Mouse (Mus musculus) T-helper 2 cell (primary cell): ENCODE data around the gene Hoxd4.

ENCODE experiments used
- in situ Hi-C: fragments of 300-600 bp; cut with MboI, MseI; formaldehyde crosslinking; loops from one replicate; pipeline ENCODE4 v1.15.1; 2025; ENCODE audit warnings: high pct_unique_total_duplicates

Hoxd4 gene

DNA sequence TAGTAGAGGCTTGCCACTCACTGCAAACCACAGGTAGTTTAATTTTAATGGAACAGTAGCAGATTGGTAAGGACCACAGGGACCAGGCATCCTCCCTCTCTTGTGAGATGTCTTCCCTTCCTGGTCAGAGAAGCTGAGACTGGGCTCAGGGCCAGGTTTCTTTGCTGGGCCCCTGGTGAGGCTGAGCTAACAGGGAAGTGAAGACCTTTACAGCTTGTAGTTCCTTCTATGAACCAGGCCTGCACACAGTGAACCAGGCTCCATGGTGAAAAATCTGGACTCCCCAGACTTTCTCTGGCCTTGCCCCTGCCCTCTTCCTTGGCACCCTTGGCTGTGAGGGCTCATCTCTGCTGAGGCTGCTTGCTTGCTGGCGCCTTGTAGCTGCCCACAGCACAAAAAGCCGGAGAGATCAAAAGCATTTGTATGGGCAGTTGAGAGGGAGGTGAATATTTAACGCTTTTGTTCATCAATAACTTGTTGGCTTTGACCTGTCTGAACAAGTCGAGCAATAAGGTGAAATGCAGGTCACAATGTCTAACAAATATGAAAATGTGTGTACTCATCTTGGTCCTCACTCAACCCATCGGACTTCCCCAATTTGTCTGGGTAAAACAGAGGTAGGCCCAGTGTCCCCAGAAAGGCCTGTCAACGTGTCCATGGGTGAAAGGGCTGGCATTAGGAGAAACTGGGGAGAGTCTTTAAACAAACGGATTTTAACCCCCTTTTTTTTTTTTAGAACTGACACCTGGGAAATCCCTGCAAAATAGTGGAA lies 12.7 kb downstream of the Hoxd4 start:
- in situ Hi-C loops = loop anchor here (5.0 kb wide), 1 partner anchor 238 kb away; no protein-coding TSS in a partner anchor

DNA sequence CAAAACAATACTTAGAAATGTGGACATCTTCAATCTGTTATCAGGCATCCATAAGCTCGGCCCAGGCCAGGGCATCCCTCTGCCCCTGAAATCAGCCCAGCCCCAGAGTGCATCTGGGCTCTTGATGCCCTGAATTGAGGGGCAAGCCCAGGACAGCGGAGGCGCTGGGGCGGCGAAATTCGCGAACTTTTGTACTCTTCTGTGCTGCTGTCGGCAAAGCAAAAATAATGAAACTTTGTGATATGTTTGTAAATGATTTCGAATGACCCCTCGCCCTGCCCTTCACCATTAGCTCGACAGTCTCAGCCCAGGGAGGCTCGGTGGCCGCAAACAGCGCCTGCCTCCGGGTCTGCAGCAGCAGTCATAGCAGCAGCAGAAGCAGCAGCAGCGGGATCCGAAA lies 13.4 kb downstream of the Hoxd4 start:
- in situ Hi-C loops = no loop called here

DNA sequence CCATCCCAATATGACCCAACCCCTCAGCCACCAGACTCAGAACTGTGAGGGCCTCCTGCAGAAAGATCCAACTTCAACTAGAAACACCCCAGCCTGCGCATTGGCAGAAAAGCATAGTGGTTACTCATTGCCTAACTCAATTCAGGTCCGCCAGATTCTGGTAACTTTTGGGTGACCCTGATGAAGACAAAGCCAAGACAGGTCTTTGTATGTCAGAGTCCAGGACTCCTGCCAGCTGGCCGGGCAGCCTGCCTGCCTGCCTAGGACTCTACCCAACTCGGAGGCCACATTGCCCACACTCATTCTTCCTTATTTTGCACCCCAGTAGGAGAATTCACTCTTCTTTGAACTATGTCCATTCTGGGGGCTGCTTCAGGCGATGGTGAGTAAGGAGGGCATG lies 14.8 kb downstream of the Hoxd4 start, which contains the start of gene Gm28230:
Gm28230 (plus strand) TSS at position 178 of the 400 bp plus-strand sequence.
- in situ Hi-C loops = no loop called here

DNA sequence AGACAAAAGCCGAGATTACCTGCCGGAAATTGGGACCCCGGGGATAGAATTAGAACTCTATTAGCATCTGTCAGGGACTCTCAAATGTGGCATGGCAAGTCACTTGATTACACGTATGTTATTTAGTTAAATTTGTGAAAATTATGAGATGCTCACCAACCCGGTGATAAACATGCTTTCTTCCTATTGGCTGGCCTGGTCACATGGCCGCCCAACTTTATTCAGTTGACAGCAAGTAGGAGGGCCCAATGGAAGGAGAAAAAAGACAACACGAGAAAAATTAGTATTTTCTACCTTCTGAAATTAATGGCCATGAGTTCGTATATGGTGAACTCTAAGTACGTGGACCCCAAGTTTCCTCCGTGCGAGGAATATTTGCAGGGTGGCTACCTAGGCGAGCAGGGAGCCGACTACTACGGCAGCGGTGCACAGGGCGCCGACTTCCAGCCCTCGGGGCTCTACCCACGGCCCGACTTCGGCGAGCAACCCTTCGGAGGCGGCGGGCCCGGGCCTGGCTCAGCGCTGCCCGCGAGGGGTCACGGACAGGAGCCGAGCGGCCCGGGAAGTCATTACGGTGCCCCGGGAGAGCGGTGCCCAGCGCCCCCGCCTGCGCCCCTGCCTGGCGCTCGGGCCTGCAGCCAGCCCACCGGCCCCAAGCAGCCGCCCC lies 15.4 kb downstream of the Hoxd4 start:
- in situ Hi-C loops = no loop called here

DNA sequence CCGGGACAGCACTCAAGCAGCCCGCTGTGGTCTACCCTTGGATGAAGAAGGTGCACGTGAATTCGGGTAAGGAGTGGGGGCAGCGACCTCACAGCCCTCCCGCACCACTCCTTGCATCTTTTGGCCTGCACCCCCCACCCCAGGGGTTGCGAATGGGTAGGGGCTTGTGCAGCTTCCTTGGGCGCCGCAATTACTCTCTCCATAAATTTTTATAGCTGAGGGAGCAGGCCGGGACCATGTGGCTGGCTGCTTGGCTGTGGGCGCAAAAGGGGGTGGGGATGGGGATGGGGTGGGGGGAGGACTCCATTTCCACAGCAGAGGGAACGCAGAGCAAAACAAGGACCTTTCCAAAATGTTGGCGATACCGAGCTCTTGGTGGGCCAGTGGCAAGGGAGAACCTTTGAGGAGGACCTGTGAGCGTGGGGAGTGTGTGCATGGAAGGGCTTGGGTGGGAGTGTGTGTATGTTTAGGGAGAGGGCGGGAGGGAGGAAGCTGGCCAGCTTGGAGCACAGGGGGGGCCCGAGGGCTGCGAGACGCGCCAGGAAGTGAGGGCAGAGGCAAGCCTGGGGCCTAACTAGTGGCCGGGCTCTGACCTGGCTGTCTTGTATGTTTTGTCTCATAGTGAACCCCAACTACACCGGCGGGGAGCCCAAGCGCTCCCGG lies 16.0 kb downstream of the Hoxd4 start:
- in situ Hi-C loops = no loop called here

DNA sequence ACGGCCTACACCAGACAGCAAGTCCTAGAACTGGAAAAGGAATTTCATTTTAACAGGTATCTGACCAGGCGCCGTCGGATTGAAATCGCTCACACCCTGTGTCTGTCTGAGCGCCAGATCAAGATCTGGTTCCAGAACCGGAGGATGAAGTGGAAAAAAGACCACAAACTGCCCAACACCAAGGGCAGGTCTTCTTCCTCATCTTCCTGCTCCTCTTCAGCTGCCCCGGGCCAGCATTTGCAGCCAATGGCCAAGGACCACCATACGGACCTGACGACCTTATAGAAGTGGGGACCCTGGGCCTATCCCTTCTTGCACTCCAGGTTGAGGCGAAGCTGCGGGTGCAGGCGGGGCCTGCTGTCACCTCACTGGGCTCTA lies 16.6 kb downstream of the Hoxd4 start:
- in situ Hi-C loops = no loop called here

DNA sequence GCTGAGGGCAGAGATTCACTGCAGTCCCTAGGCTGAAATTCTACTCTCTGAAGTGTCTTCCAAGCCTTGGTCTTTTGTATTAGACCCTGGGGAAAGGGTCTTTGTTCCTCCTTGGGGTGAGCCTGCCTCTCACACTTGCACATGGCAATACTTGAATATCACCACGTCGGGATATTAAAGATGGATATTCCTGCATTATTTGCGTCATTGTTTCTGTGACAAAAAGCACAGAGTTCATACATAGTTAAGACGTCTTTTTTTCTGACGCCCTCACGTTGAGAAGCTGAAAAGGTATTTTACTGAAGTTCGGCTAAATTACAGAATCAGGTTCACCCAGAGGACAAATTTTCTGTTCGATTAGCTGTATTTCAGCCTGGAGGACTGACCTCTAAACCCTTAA lies 18.6 kb downstream of the Hoxd4 start:
- in situ Hi-C loops = no loop called here

DNA sequence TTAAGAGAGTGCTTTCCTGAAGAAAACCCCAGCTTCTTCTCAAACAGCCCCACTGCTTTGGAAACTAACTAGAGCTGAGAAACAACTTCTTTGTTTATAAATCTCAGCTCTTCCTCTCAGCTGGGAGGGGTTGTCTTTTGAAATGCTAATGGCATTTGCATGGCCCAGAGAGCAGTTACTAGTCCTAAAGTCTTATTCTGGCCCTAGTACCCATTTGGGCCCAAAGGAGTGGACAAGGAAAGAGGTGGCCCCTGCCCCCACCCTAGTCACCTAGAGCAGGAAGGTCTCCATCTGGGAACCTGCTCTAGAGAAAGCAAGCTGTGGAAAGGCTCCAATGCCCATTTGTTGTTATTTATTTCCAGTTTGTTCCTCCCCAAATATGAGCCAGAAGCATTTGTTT lies 19.3 kb downstream of the Hoxd4 start:
- in situ Hi-C loops = no loop called here

DNA sequence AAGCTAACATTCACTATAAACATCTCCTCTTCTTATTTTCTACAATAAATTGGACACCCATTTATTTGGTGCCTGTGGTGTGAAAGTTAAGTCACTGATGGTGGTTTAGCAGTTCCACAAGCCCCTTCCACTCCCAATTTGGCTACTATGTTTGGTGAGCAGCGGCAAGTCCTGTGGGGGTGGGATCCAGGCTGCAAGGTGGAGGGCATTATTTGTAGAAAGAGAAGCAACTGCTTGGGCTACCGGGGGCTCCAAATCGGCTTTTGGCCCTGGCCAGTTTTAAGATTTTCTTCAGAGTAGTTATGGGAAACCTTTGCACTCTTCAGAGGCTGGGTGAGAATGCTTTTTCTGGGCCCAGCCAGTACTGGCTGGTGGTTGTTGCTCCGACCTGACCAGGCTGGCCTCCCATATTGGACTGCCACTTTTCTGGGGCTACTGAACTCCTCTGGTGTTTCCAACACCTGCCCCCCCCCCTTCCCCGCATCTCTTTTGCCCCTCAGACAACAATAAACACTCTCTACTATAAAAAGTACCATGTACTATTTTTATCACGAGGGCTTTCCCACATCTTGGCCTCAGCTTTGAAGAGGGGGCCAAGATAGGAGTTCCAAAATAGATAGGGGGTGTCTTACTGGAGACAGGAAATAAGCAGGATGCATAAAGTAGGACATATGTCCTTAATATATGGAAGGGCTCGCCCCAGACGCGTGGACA lies 20.2 kb downstream of the Hoxd4 start:
- in situ Hi-C loops = no loop called here

DNA sequence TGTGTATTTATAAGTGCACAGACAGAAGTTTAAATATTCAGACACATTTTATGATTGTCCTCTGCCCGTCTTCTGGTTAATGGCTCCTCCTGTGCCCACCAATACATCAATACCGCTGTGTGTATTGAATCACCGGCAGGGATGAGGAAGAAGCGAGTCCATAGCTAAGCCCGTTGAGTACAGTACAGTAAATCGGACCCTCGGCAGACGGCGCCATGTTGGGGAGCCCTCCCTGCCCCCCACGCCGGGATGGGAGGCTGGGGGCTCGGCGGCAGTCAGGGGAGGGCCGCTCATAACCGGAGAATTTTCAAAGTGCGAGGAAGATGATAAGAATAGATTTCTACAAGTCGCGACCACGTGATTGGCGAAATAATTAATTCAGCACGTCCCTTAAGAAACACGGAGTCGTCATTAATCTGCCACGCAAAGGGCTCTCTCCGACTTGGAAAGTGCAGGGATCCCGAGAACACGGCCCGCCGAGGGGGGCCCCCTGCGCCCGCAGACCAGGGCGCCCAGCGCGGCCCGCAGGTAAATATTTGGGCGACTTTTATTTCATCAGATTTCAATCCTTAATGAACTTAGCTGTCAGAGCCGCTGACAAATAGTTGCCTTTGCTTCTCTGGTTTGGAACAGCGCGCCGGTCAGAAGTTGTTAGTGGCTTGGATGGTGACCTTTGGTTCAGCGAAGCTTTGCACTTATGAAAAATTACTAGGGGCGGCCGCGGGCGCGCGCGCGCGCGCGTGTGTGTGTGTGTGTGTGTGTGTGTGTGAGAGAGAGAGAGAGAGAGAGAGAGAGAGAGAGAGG lies 21.0 kb downstream of the Hoxd4 start:
- in situ Hi-C loops = no loop called here

DNA sequence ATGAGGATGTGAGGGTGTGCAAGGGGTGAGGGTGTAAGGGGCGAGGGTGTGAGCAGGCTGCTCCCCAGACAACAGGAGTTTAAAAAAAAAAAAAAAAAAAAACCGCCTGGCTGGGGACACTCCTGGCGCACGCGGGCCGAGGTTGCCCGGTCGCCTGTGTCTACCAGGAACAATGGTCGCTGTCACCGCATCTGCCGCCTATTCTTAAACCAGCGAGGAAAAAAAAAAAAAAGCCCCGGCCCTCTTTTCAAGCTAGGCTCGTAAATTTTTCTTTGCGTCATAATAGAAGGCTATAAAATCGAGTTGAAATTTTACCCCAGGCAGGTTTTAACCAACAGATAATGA lies 21.6 kb downstream of the Hoxd4 start:
- in situ Hi-C loops = no loop called here

DNA sequence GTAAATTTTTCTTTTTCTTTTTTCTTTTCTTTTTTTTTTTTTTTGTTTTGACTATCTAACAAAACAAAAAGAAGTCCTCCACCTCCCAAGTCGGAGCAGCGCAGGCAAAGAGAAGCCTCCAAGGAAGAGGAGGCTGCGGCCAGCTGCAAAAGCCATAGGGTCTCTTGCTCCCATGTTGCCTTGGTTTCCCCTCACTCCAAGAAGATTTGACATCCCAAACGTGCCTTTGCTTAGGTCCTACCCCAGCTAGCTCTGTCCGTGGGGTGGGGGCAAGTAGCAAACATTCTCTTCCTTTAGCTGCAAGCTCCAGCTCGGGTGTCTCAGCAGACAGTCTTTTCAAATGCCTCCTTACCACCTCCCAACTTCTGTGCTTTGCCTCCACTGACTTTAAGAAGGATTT lies 22.0 kb downstream of the Hoxd4 start:
- in situ Hi-C loops = no loop called here

DNA sequence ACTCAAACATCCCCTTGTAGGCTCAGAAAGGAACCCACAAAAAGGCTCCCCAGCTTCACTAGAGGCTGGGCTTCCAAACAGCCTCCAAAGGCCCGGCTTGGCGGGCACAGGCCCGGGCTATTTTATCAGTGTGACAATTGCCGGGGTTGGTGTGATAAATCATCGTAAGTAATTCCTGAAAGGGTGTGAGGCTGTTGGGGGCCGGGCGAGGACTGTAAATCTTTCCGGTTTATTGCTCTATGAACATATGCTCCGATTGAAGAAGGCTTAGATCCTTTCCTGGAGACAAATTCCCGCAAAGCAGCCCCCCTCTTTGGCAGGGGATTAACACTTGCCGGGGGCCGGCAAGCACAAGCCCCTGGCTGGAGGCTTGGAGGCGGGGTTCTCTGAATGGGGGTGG lies 22.7 kb downstream of the Hoxd4 start:
- in situ Hi-C loops = no loop called here

DNA sequence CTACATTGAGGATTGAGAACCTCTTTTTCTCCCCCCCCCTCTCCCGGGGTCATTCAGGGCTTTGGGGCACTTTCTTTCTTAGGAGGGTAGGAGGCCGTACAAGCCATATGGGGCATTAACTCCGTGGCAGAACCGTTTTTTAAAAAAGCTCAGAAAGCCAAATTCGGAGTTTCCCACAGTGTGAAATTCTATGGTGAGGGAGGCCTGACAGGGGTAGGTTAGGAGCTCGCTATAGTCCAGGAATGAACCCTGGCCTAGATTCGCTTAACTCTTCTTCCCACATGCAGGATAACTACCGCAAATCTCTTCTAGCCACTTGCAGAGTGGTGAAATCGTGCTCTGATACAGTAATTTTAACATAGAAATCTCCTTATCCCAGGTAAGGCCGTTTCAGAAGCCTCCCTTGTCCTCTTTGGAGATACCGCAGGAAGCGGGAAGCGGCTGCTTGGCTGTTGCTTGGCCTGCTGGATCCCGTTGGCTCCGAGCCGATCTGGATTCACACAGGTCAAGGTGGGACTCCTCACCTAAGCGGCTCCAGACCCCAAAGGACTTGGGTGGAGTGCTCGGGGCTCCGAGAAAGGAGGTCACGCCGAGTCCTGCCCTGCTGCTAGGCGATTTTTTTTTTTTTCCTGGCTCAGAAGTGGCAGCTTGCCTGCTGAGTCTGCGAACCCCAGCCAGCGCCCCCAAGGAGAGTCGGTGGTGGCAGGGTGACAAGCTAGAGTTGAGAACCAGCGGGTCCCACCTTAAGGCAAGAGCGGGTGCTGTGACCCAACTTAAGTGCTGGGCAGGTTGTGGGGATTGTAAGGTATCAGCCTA lies 23.5 kb downstream of the Hoxd4 start:
- in situ Hi-C loops = no loop called here

DNA sequence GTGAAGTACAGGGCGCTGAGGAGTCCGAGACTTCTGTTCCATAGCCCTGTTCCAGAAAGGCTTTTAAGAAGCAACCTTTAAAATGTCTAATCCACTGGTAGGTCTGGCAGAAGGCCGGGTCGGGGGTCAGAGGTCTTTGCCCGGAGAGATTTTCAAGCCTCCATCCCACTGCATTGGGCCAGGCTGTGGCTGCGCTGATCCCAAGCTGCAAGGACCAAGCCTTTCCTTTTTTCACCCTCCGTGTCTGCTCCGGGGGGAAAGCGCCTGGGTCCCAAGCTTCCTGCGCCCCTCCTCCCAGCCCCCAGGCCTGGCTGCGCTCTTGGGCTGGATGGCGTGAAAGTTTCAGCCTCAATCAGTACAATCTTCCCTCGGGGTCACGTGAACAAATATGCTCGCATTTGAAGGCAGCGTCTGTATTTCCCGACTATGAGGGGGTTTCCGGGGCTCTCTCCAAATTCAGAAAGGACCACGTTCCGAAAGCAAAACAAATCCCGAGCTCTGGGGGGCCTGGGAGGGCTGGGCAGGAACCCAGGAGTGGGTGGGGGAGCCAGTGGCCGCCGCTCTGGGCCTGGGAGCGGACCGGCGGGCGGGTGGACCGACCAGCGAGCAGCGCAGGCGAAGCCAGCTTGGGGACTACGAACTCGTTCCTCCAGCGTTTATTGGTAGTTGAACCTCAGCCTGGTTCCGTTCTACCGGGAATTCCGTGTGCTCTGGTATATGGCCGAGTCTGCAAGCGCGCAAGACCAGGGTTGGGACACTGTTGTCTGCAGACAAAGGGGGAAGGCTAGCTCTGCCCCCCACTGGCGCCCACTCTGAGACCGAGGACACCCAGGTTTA lies 24.3 kb downstream of the Hoxd4 start:
- in situ Hi-C loops = no loop called here

DNA sequence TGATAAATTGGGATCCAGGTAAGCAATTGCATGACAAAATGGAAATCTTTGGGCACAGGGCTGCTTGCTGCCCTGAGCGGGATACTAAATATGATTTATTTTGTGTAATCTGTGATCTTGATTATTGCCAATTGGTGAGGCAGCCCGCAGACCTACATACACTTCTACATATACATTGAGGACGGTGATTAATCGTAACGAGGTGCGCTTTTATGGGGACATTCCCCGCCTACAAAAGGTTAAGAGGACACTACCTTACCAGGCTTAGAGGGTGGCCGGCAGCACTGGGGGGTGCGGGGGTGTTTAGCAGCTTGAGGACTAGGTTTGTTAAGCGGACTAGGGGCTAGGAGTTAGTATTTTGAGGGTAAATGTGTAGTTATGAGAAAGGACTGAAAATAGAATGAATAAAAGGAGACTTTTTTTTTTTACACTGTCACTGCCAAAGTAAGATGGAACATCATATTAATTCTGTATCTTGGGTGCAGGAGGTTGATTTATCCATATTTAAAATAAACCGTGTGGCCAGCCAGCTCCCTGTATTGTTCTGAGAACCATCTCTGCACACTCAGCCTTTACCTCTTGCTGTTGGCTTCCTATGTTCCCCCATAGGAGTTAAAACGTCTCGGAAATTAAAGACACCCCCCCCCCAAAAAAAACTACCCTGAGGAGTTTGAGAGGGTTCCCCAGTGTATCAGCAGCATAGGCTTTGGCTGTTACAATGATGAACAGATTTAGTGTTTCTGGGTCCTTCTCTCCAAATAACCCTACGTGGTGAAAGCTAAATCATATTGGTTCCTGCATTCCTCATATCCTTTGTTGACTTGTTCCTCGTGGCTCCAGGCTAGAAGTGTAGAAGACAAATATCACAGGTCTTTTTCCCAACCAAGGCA lies 25.2 kb downstream of the Hoxd4 start:
- in situ Hi-C loops = no loop called here

DNA sequence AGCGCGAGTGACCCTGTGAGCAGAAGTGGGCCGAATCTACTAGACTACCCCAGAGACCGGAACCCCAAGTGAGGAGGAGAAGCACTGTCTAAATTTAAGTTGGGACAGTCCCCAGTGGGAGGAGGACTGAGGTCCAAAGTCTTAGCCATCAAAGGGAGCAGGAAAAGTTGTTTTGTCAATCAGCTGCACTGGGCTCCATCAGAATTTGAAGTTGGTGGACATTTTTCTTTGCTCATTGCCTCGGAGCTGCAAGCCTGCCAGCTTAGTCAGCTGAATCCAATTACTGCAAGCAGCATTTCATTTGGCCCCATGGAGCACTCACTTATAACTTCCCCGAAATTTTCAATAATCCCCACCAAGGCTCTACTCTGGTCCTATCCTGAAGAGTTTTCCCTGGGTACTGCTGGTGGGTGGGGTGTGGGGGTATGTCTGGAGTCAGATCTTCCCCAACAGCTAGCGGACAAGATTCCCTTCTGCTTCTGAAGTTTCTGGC lies 25.9 kb downstream of the Hoxd4 start:
- in situ Hi-C loops = no loop called here
